Mouse (Mus musculus) spleen, embryonic (tissue): ENCODE measurements at regions not wholly inside any gene's neighbourhood (a gene's known extent, or its start where the extent isn't known, plus 50 kb on each side); places are given as distances from the start of the nearest gene placed in this dataset.

Experiments
- CTCF ChIA-PET: fragments of 350-600 bp; sonication (Branson Sonifier 250); formaldehyde crosslinking; loops from one replicate; lab custom pipeline; 2022; lab: Charles Lee

GRCm38 (mm10) chr15:63671081-63671480 is 173.9 kb downstream of the Gsdmc2 start:
- CTCF ChIA-PET: interaction anchor here (0.6 kb wide), 1 partner anchor 9 kb away, joined by 3 read pairs; no protein-coding TSS in a partner anchor

GRCm38 (mm10) chr15:63670561-63670960 is 174.4 kb downstream of the Gsdmc2 start:
- CTCF ChIA-PET: no interaction called here

GRCm38 (mm10) chr15:63667536-63667935 is 177.4 kb downstream of the Gsdmc2 start:
- CTCF ChIA-PET: no interaction called here

- CTCF ChIA-PET: no interaction called here
Observed at GRCm38 (mm10) chr15:63665517-63665916, 179.5 kb downstream of the Gsdmc2 start.

- CTCF ChIA-PET: no interaction called here
Observed at GRCm38 (mm10) chr15:63664877-63665276, 180.1 kb downstream of the Gsdmc2 start.

- CTCF ChIA-PET: interaction anchor here (0.7 kb wide), 1 partner anchor 9 kb away, joined by 3 read pairs; no protein-coding TSS in a partner anchor
Observed at GRCm38 (mm10) chr15:63662183-63662582, 182.8 kb downstream of the Gsdmc2 start.

GRCm38 (mm10) chr15:63658031-63658521 is 186.9 kb downstream of the Gsdmc2 start:
- CTCF ChIA-PET: interaction anchor here (0.6 kb wide), 1 partner anchor 113 kb away, joined by 3 read pairs; no protein-coding TSS in a partner anchor

GRCm38 (mm10) chr15:63652216-63652961 is 192.6 kb downstream of the Gsdmc2 start:
- CTCF ChIA-PET: no interaction called here

GRCm38 (mm10) chr15:63651120-63651519 is 193.9 kb downstream of the Gsdmc2 start:
- CTCF ChIA-PET: interaction anchor here (0.5 kb wide), 1 partner anchor 247 kb away, joined by 3 read pairs; no protein-coding TSS in a partner anchor

- CTCF ChIA-PET: interaction anchor here (0.6 kb wide), 3 partner anchors 447 to 1669 kb away, joined by 3 to 9 read pairs (median 3); no protein-coding TSS in a partner anchor
Observed at GRCm38 (mm10) chr15:63648142-63648989, 196.6 kb downstream of the Gsdmc2 start.

GRCm38 (mm10) chr15:63624814-63625213 is 220.2 kb downstream of the Gsdmc2 start:
- CTCF ChIA-PET: no interaction called here

- CTCF ChIA-PET: no interaction called here
Observed at GRCm38 (mm10) chr15:63624249-63624648, 220.7 kb downstream of the Gsdmc2 start.

- CTCF ChIA-PET: no interaction called here
Observed at GRCm38 (mm10) chr15:63616506-63617208, 228.3 kb downstream of the Gsdmc2 start.

GRCm38 (mm10) chr15:63614191-63614590 is 230.8 kb downstream of the Gsdmc2 start:
- CTCF ChIA-PET: no interaction called here

GRCm38 (mm10) chr15:63613120-63613519 is 231.9 kb downstream of the Gsdmc2 start:
- CTCF ChIA-PET: no interaction called here

GRCm38 (mm10) chr15:63611161-63611560 is 233.8 kb downstream of the Gsdmc2 start:
- CTCF ChIA-PET: interaction anchor here (0.7 kb wide), 1 partner anchor 141 kb away, joined by 4 read pairs; no protein-coding TSS in a partner anchor

- CTCF ChIA-PET: no interaction called here
Observed at GRCm38 (mm10) chr15:63603100-63603714, 241.8 kb downstream of the Gsdmc2 start.

GRCm38 (mm10) chr15:63601543-63601942 is 243.4 kb downstream of the Gsdmc2 start:
- CTCF ChIA-PET: no interaction called here

- CTCF ChIA-PET: no interaction called here
Observed at GRCm38 (mm10) chr15:63592758-63593463, 252.1 kb downstream of the Gsdmc2 start.

GRCm38 (mm10) chr15:63559293-63559692 is 285.7 kb downstream of the Gsdmc2 start:
- CTCF ChIA-PET: no interaction called here
